Mouse (Mus musculus) C2C12 (cell line): ENCODE data around the gene Ap2a1.

Source experiments
- CEBPB ChIP-seq: IDR thresholded peaks from one replicate; pipeline ENCODE4 v1.6.1; 2011; ENCODE audit warnings: low read depth, mild to moderate bottlenecking, control low read depth, moderate library complexity
- CTCF ChIP-seq: IDR thresholded peaks from one replicate; pipeline ENCODE4 v1.5.1; 2011; ENCODE audit not compliant: control insufficient read depth, insufficient read depth, insufficient read length
- FOSL1 ChIP-seq: IDR thresholded peaks from one replicate; pipeline ENCODE4 v1.8.0; 2011; ENCODE audit warnings: mild to moderate bottlenecking, low read length; ENCODE audit not compliant: poor library complexity, insufficient read depth, severe bottlenecking
- MAX ChIP-seq: IDR thresholded peaks from one replicate; pipeline ENCODE4 v1.6.1; 2011; ENCODE audit warnings: mild to moderate bottlenecking, control low read depth
- MYOG ChIP-seq: IDR thresholded peaks from one replicate; pipeline ENCODE4 v1.6.1; 2011; ENCODE audit not compliant: control insufficient read depth, insufficient read length; ENCODE audit errors: extremely low read depth
- USF1 ChIP-seq: IDR thresholded peaks from one replicate; pipeline ENCODE4 v1.6.1; 2011; ENCODE audit warnings: low read depth, mild to moderate bottlenecking, control low read depth, moderate library complexity

DNA sequence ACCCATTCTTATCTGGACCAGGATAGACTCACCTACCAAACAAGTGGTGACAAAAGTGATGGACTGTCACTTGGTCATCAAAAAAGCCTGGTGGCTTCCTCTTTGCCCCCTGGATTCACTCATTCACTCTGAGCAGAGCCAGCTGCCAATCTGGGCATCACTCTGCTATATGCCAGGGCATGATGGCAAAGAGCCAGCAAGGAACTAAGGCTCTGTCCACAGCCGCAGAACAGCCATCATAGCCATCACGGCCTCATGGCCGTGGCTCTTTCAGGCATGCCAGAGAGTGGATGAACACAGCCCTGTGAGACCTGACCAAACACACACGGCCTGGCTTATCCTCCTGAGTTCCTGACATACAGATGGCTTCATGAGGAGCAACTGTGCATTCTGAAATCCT, 38.6 kb downstream of the Ap2a1 start:
- TF ChIP-seq CTCF (no peak), USF1 (no peak), MAX (no peak), MYOG (no peak), CEBPB (no peak), FOSL1 (no peak)
